Mouse (Mus musculus): Measurements from ENCODE around the gene Aaed1. TPM values are rescaled to one million over a fixed set of nuclear protein-coding genes. Genes with fewer than 3 reads are reported as not detected.
A peak's percentile ranks its signal among the peaks of the same experiment; 100 is the strongest.

Aaed1 gene
- polyA plus RNA-seq, 1 experiment from 2014 or later: 20.0 TPM

DNA sequence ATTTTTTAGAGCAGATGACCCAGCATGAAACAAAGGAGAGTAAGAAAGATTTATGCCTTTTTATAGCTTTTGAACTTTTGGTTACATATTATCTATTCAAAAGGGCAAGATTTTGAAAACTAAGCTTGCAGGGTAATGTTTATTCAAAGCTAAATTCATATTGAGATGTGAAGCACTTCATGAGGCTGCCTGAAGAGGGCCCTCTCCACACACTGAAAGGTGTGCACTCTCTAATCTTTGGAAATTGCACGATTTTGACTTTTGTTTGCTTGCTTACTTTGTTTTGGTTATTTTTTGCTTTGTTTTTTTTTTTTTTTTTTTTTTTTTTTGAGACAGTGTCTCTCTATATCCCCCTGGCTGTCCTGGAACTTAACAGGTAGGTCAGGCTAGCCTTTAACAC is 62.1 kb downstream of the Aaed1 start:
- no peak overlapping the region for H3K4me3 ChIP-seq (ENCODE audit: low read depth, low read length)
- ATAC-seq (ENCODE audit: insufficient read depth, low FRiP score, low TSS enrichment): no peak
- H3K9ac ChIP-seq (ENCODE audit: low read length): no peak overlapping the region
- 46% methylated on average over 1 of the region's 1 CpGs for WGBS
- H3K4me1 ChIP-seq (ENCODE audit: control insufficient read depth, insufficient read depth, low read length): no peaks in the 10 kb centered on the region
- no peaks in the 10 kb centered on the region for H3K9me3 ChIP-seq (ENCODE audit: control insufficient read depth, low read length)
- H3K4me2 ChIP-seq (ENCODE audit: low read depth): no peak overlapping the region
- no peak overlapping the region for H3K27ac ChIP-seq (ENCODE audit: low read depth, low read length)
- no peak for DNase-seq (ENCODE audit: low spot score)
- H3K27me3 ChIP-seq (ENCODE audit: control insufficient read depth, insufficient read depth, low read length): no peaks in the 10 kb centered on the region
- H3K36me3 ChIP-seq (ENCODE audit: control insufficient read depth, insufficient read depth, low read length): no peaks in the 10 kb centered on the region

DNA sequence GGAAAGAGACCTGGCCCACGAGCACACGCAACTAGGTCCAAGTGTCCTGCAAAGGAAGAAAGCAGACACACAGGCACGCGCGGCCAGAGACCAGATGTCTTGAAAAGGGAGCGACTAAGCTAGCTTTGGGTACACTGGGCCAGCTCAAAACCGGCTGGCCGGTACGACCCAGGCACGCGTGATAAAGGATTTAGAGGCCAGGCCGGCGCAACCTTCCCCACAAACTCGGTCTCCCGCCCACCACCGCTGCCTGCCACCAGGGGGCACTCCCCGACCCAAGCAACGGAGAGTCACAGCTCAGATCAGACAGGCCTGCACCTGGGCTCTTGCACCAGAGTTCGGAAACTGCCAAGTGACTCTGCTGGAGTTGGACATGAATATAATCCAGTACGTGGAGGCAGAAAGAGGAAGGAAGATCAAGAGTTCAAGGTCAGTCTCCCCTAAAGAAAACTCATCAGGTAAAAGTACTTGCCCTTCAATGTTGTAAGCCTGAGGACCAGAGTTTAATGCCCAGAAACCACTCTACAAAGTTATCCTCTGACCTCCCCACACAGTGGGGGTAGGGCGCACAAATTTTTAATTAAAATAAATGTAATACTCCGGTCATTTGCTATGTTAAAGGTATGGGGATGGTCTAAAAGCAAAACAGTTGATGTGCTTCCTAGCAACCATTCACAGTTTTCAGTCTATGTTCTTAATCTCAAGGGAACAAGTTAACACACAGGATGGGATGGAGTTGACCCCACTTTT is 63.6 kb downstream of the Aaed1 start:
- no peaks in the 10 kb centered on the region for H3K9me3 ChIP-seq (ENCODE audit: control insufficient read depth, low read length)
- WGBS: 8% methylated on average over 22 of the region's 22 CpGs
- no peak overlapping the region for H3K27ac ChIP-seq (ENCODE audit: low read depth, low read length)

DNA sequence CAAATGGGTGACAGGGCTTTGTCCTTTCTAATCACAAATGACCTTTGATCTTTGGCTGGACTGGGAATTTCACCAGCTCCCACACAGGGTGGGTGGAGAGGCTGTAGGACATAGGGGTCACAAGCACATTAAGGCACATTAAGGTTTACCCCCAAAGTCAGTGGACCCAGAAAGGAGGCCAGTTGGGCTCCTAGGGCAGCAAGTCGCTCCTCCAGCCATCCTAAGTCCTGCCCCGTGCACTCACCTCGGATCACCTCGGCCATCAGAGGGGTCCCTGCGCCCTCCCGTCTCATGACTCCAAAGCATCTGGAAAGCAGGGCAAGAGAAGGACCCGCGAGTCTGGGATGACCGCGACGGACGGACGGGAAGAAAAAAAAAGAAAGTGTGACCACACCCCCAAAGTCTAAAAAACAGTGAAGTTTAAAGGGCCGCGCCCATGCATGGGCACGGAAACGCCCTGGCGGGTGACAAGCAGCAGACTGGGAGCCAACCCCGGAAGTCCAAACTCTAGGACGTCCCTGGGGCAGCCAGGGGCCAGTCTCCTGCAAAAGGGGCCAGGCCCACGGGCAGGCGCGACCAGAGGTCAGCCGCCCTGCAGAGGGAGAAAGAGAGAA is 64.2 kb downstream of the Aaed1 start:
- H3K36me3 ChIP-seq (ENCODE audit: control insufficient read depth, insufficient read depth, low read length): no peaks in the 10 kb centered on the region
- no peaks in the 10 kb centered on the region for H3K9me3 ChIP-seq (ENCODE audit: control insufficient read depth, low read length)
- ATAC-seq (ENCODE audit: insufficient read depth, low FRiP score, low TSS enrichment) (peak; percentile 72), DNase-seq (ENCODE audit: low spot score) (no peak)
- 2% methylated on average over 24 of the region's 24 CpGs for WGBS
- H3K9ac ChIP-seq (ENCODE audit: low read length): peak overlapping the region; percentile 44
- H3K27me3 ChIP-seq (ENCODE audit: control insufficient read depth, insufficient read depth, low read length): no peaks in the 10 kb centered on the region
- H3K4me3 ChIP-seq (ENCODE audit: low read depth, low read length): peak overlapping the region; percentile 37
- H3K27ac ChIP-seq (ENCODE audit: low read depth, low read length): no peak overlapping the region
- peak overlapping the region; percentile 91 for H3K4me2 ChIP-seq (ENCODE audit: low read depth)
- no peaks in the 10 kb centered on the region for H3K4me1 ChIP-seq (ENCODE audit: control insufficient read depth, insufficient read depth, low read length)

More for the DNA sequence above, 63.6 kb downstream of the Aaed1 start:
- ATAC-seq (ENCODE audit: insufficient read depth, low FRiP score, low TSS enrichment) (peak; percentile 79), DNase-seq (ENCODE audit: low spot score) (peak; percentile 84)
- H3K4me3 ChIP-seq (ENCODE audit: low read depth, low read length): peak overlapping the region; percentile 37
- H3K4me1 ChIP-seq (ENCODE audit: control insufficient read depth, insufficient read depth, low read length): no peaks in the 10 kb centered on the region
- no peaks in the 10 kb centered on the region for H3K36me3 ChIP-seq (ENCODE audit: control insufficient read depth, insufficient read depth, low read length)
- peak overlapping the region; percentile 91 for H3K4me2 ChIP-seq (ENCODE audit: low read depth)
- peak overlapping the region; percentile 44 for H3K9ac ChIP-seq (ENCODE audit: low read length)
- no peaks in the 10 kb centered on the region for H3K27me3 ChIP-seq (ENCODE audit: control insufficient read depth, insufficient read depth, low read length)

DNA sequence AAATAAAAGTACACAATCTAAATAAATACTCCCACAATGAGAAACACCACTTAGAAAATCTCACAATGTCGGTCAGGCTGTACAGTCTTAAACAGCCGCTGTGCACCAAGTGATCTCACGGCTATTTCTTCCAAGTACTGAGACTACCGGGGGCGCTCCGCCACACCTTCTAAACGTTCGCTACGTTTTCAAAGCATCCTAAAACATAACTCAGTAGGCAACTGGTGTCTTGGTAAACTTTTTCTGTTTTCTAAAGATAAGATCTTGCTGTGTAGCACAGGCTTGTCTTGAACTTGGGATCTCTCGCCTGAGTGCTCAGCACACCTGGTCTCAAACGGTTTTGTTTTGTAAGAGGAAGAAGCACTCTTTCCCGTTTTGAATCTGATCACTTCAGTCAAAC is 66.4 kb downstream of the Aaed1 start:
- DNase-seq (ENCODE audit: low spot score) (no peak), ATAC-seq (ENCODE audit: insufficient read depth, low FRiP score, low TSS enrichment) (no peak)
- Histone ChIP-seq H3K4me2 (ENCODE audit: low read depth) (no peak overlapping the region), H3K4me3 (ENCODE audit: low read depth, low read length) (no peak overlapping the region), H3K9ac (ENCODE audit: low read length) (no peak overlapping the region), H3K27ac (ENCODE audit: low read depth, low read length) (no peak overlapping the region), H3K27me3 (ENCODE audit: control insufficient read depth, insufficient read depth, low read length) (no peaks in the 10 kb centered on the region), H3K36me3 (ENCODE audit: control insufficient read depth, insufficient read depth, low read length) (no peaks in the 10 kb centered on the region), H3K4me1 (ENCODE audit: control insufficient read depth, insufficient read depth, low read length) (no peaks in the 10 kb centered on the region), H3K9me3 (ENCODE audit: control insufficient read depth, low read length) (no peaks in the 10 kb centered on the region)
- 92% methylated on average over 12 of the region's 12 CpGs for WGBS

DNA sequence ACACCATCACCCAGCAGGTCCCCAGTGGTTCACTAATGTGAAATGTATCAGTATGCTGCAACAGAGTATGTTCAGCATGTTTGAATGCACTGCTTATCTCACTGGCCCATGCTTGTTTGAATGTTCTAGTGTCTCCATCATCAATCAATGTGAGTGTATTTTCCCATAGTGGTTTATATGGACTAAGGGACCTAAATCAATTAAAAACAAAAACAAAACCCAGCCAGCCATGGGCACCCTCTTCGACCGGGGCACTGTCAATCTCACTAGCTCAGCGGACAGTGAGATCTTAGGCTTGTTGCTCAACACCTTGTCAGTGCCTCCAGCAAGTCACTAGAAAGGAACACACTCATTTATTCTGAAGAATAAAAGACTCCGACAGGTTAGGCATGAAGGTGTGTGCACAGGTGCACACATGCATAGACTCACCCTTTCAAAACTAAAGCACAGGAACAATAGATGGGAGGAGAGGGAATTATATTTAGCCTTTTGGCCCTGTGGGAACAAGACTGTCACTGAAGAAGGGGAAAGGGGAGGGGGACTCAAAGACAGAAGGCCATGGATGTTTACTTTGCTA is 67.7 kb downstream of the Aaed1 start:
- WGBS: 90% methylated on average over 4 of the region's 4 CpGs
- no peaks in the 10 kb centered on the region for H3K4me1 ChIP-seq (ENCODE audit: control insufficient read depth, insufficient read depth, low read length)
- H3K27me3 ChIP-seq (ENCODE audit: control insufficient read depth, insufficient read depth, low read length): no peaks in the 10 kb centered on the region
- ATAC-seq (ENCODE audit: insufficient read depth, low FRiP score, low TSS enrichment) (no peak), DNase-seq (ENCODE audit: low spot score) (no peak)
- no peak overlapping the region for H3K4me2 ChIP-seq (ENCODE audit: low read depth)
- H3K27ac ChIP-seq (ENCODE audit: low read depth, low read length): no peak overlapping the region
- no peaks in the 10 kb centered on the region for H3K9me3 ChIP-seq (ENCODE audit: control insufficient read depth, low read length)
- no peaks in the 10 kb centered on the region for H3K36me3 ChIP-seq (ENCODE audit: control insufficient read depth, insufficient read depth, low read length)
- H3K4me3 ChIP-seq (ENCODE audit: low read depth, low read length): no peak overlapping the region
- H3K9ac ChIP-seq (ENCODE audit: low read length): no peak overlapping the region

DNA sequence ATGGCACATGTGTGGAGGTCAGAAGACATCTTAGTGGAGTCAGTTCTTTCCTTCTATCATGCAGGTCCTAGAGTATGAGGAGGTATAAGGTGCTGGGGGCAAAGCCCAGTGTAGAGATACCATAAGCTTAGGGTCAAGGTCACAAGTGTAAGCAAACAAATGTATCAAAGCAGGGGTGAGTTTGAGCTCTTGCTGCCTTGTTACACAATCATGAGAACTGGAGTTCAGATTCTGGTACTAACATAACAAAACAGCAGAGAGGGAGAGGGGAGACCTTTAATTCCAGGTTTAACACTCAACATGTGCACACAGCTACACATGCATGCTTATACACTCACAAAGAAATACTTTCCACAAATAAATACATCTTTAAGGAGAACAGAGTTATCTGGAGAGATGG is 69.8 kb downstream of the Aaed1 start:
- H3K4me2 ChIP-seq (ENCODE audit: low read depth): no peak overlapping the region
- H3K9me3 ChIP-seq (ENCODE audit: control insufficient read depth, low read length): no peaks in the 10 kb centered on the region
- ATAC-seq (ENCODE audit: insufficient read depth, low FRiP score, low TSS enrichment) (no peak), DNase-seq (ENCODE audit: low spot score) (no peak)
- H3K27me3 ChIP-seq (ENCODE audit: control insufficient read depth, insufficient read depth, low read length): no peaks in the 10 kb centered on the region
- H3K36me3 ChIP-seq (ENCODE audit: control insufficient read depth, insufficient read depth, low read length): no peaks in the 10 kb centered on the region
- H3K27ac ChIP-seq (ENCODE audit: low read depth, low read length): no peak overlapping the region
- no peak overlapping the region for H3K9ac ChIP-seq (ENCODE audit: low read length)
- H3K4me3 ChIP-seq (ENCODE audit: low read depth, low read length): no peak overlapping the region
- H3K4me1 ChIP-seq (ENCODE audit: control insufficient read depth, insufficient read depth, low read length): no peaks in the 10 kb centered on the region

DNA sequence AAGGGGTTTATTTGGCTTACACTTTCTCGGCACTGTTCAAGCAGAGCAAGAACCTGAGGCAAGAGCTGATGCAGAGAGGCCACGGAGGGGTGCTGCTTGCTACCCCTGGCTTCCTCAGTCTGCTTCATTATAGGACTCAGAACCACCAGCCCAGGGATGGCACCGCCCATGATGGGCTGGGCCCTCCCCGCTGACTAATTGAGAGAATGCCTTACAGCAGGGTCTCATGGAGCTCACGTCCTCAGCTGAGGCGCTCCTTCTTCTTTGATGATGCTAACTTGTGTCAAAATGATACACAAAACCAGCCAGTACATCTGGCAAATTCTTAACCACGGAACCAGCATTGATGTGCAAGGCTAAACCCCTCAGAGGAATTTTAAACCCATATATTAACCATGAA is 71.9 kb downstream of the Aaed1 start:
- H3K36me3 ChIP-seq (ENCODE audit: control insufficient read depth, insufficient read depth, low read length): no peaks in the 10 kb centered on the region
- no peak overlapping the region for H3K4me3 ChIP-seq (ENCODE audit: low read depth, low read length)
- H3K27ac ChIP-seq (ENCODE audit: low read depth, low read length): no peak overlapping the region
- 74% methylated on average over 7 of the region's 7 CpGs for WGBS
- no peaks in the 10 kb centered on the region for H3K4me1 ChIP-seq (ENCODE audit: control insufficient read depth, insufficient read depth, low read length)
- H3K27me3 ChIP-seq (ENCODE audit: control insufficient read depth, insufficient read depth, low read length): no peaks in the 10 kb centered on the region
- no peak for ATAC-seq (ENCODE audit: insufficient read depth, low FRiP score, low TSS enrichment)
- H3K9me3 ChIP-seq (ENCODE audit: control insufficient read depth, low read length): no peaks in the 10 kb centered on the region
- H3K4me2 ChIP-seq (ENCODE audit: low read depth): no peak overlapping the region
- no peak overlapping the region for H3K9ac ChIP-seq (ENCODE audit: low read length)
- DNase-seq (ENCODE audit: low spot score): no peak

DNA sequence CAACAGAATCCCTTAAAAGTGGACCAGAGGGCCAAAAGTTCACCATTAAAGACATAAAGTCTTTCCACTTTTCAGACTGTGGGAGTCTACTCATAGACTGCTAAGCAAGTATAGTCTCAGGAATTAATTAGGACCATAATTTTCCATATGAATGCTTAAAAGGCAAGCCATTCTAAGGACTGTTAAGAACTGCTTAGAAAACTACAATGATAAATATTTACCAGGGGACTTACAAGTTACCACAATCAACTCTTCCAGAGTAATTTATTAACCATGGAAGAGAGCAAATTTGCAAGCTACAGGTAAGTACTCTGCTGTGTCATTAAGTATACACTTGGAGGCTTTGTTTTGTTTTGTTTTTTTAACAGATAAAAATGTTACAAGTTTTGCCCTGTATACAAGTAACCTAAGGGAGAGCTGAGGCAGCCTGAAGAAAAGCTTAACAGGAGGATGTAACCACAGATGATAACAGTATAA is 74.8 kb downstream of the Aaed1 start:
- H3K9ac ChIP-seq (ENCODE audit: low read length): no peak overlapping the region
- ATAC-seq (ENCODE audit: insufficient read depth, low FRiP score, low TSS enrichment): no peak
- no peak overlapping the region for H3K4me2 ChIP-seq (ENCODE audit: low read depth)
- DNase-seq (ENCODE audit: low spot score): no peak
- H3K4me1 ChIP-seq (ENCODE audit: control insufficient read depth, insufficient read depth, low read length): no peaks in the 10 kb centered on the region
- H3K36me3 ChIP-seq (ENCODE audit: control insufficient read depth, insufficient read depth, low read length): no peaks in the 10 kb centered on the region
- no peaks in the 10 kb centered on the region for H3K27me3 ChIP-seq (ENCODE audit: control insufficient read depth, insufficient read depth, low read length)
- H3K9me3 ChIP-seq (ENCODE audit: control insufficient read depth, low read length): no peaks in the 10 kb centered on the region
- H3K27ac ChIP-seq (ENCODE audit: low read depth, low read length): no peak overlapping the region
- no peak overlapping the region for H3K4me3 ChIP-seq (ENCODE audit: low read depth, low read length)

All from neural tube, embryonic 11.5 days (tissue).